Mouse (Mus musculus): ENCODE measurements around the gene Gm10563.
"Not testable (repeated sequence)": the region's sequence is repeated elsewhere in the genome, so short reads cannot be mapped to it uniquely, and the experiment has no call there.

Gm10563 gene

GRCm38 (mm10) chr4:155645308-155645707 lies at the start of gene Gm10563:
Gm10563 (minus strand) TSS chr4:155645408.
- in situ Hi-C loops (cut with MboI, MseI), result not testable (repeated sequence)

- in situ Hi-C loops (cut with MboI, MseI), result loop anchor here (5.0 kb wide), 1 partner anchor 52 kb away; no protein-coding TSS in a partner anchor
Observed at GRCm38 (mm10) chr4:155694482-155695401, 49.5 kb upstream of the Gm10563 start.

GRCm38 (mm10) chr4:155694111-155694481 lies 48.9 kb upstream of the Gm10563 start, which contains the start of gene Fndc10:
Fndc10 (plus strand) TSS chr4:155694342.
- in situ Hi-C loops (cut with MboI, MseI), result no loop called here

GRCm38 (mm10) chr4:155692421-155692820 lies 47.2 kb upstream of the Gm10563 start:
- in situ Hi-C loops (cut with MboI, MseI), result no loop called here

- in situ Hi-C loops (cut with MboI, MseI), result no loop called here
Observed at GRCm38 (mm10) chr4:155690571-155691375, 45.6 kb upstream of the Gm10563 start.

- in situ Hi-C loops (cut with MboI, MseI), result not testable (repeated sequence)
Observed at GRCm38 (mm10) chr4:155687764-155688163, 42.6 kb upstream of the Gm10563 start.

GRCm38 (mm10) chr4:155683670-155684277 lies 38.6 kb upstream of the Gm10563 start:
- in situ Hi-C loops (cut with MboI, MseI), result not testable (repeated sequence)

GRCm38 (mm10) chr4:155675991-155676390 lies 30.8 kb upstream of the Gm10563 start:
- in situ Hi-C loops (cut with MboI, MseI), result no loop called here

- in situ Hi-C loops (cut with MboI, MseI), result no loop called here
Observed at GRCm38 (mm10) chr4:155672082-155672481, 26.9 kb upstream of the Gm10563 start.

- in situ Hi-C loops (cut with MboI, MseI), result not testable (repeated sequence)
Observed at GRCm38 (mm10) chr4:155670236-155670635, 25.0 kb upstream of the Gm10563 start.

- in situ Hi-C loops (cut with MboI, MseI), result no loop called here
Observed at GRCm38 (mm10) chr4:155669598-155670075, 24.4 kb upstream of the Gm10563 start.

- in situ Hi-C loops (cut with MboI, MseI), result no loop called here
Observed at GRCm38 (mm10) chr4:155668689-155669597, 23.7 kb upstream of the Gm10563 start, which contains the start of gene Mib2. Mib2 (minus strand) TSS chr4:155669198.

- in situ Hi-C loops (cut with MboI, MseI), result no loop called here
Observed at GRCm38 (mm10) chr4:155666903-155667302, 21.7 kb upstream of the Gm10563 start.

- in situ Hi-C loops (cut with MboI, MseI), result no loop called here
Observed at GRCm38 (mm10) chr4:155660641-155661040, 15.4 kb upstream of the Gm10563 start.

GRCm38 (mm10) chr4:155658961-155659360 lies 13.8 kb upstream of the Gm10563 start:
- in situ Hi-C loops (cut with MboI, MseI), result no loop called here

- in situ Hi-C loops (cut with MboI, MseI), result no loop called here
Observed at GRCm38 (mm10) chr4:155656214-155656751, 11.1 kb upstream of the Gm10563 start.

- in situ Hi-C loops (cut with MboI, MseI), result no loop called here
Observed at GRCm38 (mm10) chr4:155654456-155655298, 9.5 kb upstream of the Gm10563 start.

GRCm38 (mm10) chr4:155654183-155654455 lies 8.9 kb upstream of the Gm10563 start:
- in situ Hi-C loops (cut with MboI, MseI), result no loop called here

- in situ Hi-C loops (cut with MboI, MseI), result no loop called here
Observed at GRCm38 (mm10) chr4:155653451-155654182, 8.4 kb upstream of the Gm10563 start.
